Mouse (Mus musculus): ENCODE measurements around the gene Grm2.

The Grm2 gene

DNA sequence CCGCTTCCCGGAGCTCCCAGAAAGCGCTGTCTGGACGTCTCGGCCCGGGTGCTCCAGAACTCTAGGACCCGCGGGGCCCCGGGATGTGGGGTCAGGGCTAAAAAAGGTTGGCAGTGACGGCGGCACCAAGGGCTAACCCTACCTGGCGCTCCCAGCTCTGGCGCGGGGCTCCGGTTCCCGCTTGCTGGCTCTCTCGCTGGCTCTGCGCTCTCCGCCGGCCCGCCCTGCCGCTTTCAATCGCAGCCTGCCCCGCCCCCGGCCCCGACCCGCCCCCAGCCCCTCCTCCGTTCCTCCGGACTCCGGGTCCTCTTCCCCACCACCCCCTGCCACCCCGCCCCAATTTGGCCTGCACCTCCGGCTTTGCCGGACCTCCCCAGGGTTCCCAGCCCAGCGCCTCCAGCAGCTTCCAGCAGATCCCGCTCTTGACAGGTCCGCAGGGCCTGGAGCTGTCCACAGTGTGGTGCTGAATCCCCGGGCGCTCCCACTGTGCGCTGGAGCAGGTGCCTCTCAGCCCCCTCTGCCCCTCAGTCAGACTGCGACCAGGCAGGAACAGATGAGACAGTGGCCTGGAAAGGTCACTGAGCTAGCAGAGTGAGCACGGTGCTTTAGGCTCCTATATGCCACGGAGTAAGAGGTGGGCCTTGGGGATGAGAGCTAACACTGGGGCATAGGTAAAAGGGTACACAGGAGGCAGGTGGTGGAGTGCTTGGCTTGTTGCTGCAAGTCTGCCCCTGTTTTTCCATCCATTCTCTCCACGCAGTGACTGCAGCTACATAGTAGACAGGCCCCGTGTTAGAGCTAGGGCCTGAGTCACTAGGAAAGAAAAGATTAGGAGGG lies at the start of gene Grm2:
Grm2 (minus strand) TSS at position 199 of the 837 bp plus-strand sequence.
- peak; percentile 88 for DNase-seq (ENCODE audit: low read depth, low spot score)

DNA sequence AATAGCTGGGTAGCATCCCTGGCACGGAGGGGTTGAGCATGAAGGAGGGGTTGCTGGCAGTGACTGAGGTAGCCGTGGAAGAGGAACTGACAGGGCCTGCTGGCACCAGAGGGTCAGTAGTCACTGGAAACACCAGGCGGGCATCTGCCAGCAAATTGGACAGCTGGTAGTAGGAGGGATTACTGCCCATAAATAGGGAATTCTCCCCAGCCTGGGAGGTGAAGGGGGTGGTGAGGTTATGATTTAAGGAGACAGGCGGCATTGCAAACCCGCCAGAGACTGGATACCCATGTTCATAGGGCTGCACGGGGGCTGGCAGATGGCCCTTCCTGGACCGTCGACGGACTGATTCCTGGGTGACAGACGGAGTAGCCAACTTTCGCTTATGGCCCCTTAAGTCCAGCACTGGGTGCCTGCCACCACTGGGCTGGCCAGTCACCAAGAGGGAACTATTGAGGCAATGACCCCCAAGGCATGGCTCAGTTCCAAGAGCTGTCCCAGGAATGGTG lies 37.1 kb upstream of the Grm2 start:
- no peak for DNase-seq (ENCODE audit: low read depth, low spot score)

DNA sequence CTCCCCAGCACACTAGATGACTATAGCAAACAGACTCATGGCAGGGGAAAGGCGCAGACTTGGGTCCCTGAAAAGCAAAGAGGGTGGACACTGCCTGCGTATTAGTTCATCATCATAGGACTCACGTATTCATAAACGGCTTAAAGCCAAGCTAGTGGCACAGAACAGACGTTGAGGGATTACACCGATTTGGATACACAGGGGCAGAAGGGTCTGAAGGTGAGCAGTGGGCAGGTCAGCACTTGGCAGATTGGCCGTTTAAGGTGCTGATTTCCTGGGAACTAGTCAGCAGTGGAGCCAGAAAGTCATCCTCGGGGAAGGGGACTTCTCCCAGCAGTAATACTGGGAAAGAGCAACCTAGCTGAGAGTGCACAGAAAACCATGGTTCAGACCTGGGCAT lies 33.0 kb upstream of the Grm2 start:
- no peak for DNase-seq (ENCODE audit: low read depth, low spot score)

DNA sequence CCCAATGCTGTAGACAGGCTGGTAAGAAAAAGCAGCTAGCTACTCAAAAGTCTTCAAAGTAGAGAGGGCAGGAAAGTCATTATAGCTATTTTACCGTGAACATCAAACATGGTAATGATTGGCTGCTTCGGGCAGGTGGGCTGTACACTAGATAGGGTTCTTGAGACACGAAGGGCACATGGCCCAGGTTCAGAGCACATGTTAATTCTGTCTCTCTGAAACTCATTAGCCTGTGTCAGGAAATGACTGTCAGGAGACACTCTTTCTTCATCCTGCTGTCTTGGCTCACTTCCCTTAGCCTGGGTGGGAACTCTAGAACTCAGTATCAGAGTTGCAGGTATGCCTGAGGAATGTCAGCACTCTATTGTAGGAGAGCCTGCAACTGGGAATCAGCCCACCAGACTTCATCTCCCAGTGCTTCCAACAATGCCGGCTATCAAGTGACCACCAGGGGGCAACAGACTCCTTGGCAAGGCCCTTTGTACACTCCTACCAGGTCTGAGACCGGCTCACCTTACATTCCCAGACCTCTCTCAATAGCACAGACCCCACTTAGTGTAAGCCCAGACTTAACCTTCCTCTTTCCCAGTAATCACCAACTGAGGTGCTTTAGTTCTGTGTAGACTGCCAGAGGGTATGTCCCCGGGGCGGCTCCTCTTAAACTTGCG lies 31.2 kb upstream of the Grm2 start:
- DNase-seq (ENCODE audit: low read depth, low spot score): peak; percentile 89

DNA sequence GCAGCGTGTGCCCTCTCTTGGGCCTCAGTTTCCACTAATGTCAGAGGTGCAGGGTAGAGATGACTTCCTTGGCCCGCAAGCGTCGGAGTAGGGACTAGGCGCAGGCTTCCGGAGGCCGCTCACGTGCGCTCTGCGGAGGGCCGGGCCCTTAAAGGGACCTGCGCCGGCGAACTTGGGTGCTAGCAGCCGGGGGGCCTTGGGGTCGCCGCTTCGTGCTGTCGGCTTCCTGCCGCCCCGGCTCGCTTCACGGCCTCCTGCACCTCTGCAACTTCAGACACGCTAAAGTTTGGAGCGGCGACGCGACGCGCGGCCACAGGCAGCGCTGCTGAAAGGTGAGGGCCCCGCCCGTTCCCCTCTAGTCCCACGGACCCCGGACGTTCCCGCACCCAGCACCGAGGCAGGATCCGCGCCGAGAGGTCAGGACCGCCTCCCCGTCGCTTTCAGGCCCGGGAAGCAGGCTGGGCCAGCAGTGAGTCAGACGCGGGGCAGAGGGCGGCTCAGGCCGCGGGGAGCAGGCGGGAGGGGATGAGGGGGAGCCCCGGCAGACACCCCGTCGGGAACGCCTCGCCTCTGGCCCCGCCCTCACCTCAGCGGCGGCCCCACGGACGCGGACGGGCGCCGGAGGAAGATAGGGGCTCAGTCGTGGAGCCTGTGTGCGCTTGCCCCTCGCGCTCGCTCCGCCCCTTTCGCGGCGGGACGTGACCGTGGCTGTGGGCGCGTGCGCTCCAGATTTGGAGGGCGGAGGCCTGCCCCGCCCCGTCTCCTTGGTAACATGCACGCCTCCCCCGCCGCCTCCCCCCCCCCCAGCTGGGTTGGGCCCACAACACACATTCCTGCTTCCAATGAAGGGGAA lies 29.6 kb upstream of the Grm2 start, which contains the start of gene Tex264:
Tex264 (minus strand) TSS at position 679 of the 853 bp plus-strand sequence.
- DNase-seq (ENCODE audit: low read depth, low spot score): peak; percentile 82

- DNase-seq (ENCODE audit: low read depth, low spot score): no peak
Observed at GRCm38 (mm10) chr9:106684918-106685248, 29.0 kb upstream of the Grm2 start.

- DNase-seq (ENCODE audit: low read depth, low spot score): no peak
Observed at GRCm38 (mm10) chr9:106684093-106684872, 28.4 kb upstream of the Grm2 start.

DNA sequence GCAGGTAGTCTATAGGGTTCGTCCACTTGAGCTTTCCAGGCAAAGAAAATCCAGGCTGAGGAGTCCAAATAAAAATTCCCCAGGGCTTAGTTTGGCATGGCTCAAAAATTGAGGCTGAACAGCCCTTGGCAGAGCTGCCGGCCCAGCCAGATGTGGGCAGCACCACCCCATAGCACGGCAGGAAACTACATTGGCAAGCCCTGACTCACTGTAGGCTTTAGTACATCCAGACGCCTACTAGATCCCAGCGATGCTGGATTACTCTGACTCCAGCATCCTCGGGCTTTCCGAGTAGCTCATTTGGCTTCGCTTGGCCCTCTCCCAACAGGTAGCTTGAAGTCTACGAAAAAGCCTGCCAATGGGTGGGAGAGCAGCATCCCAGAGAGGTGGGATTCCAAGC lies 25.1 kb upstream of the Grm2 start:
- DNase-seq (ENCODE audit: low read depth, low spot score): no peak

DNA sequence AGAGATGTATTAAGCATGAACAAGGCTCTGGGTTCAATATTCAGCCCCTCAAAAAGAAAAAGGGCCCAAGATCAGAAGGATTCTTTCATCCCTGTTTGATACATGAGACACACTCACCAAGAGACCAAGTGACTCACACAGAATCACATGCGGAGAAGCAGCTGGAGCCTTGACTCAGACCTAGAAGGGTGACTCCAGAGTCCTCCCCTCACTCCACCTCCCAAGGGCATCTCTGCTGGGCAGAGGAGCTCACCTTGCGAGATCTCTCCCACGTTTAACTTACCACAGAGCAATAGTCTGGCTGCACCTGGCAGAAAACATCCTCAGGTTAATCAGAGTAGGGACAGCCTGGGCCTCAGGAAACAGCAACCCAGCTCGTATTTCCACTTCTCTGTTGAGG lies 22.4 kb upstream of the Grm2 start:
- DNase-seq (ENCODE audit: low read depth, low spot score): no peak

GRCm38 (mm10) chr9:106677702-106678101 lies 21.8 kb upstream of the Grm2 start:
- no peak for DNase-seq (ENCODE audit: low read depth, low spot score)

GRCm38 (mm10) chr9:106676571-106676970 lies 20.7 kb upstream of the Grm2 start:
- DNase-seq (ENCODE audit: low read depth, low spot score): no peak

GRCm38 (mm10) chr9:106675965-106676364 lies 20.1 kb upstream of the Grm2 start:
- DNase-seq (ENCODE audit: low read depth, low spot score): no peak

GRCm38 (mm10) chr9:106675480-106675879 lies 19.6 kb upstream of the Grm2 start:
- peak; percentile 87 for DNase-seq (ENCODE audit: low read depth, low spot score)

DNA sequence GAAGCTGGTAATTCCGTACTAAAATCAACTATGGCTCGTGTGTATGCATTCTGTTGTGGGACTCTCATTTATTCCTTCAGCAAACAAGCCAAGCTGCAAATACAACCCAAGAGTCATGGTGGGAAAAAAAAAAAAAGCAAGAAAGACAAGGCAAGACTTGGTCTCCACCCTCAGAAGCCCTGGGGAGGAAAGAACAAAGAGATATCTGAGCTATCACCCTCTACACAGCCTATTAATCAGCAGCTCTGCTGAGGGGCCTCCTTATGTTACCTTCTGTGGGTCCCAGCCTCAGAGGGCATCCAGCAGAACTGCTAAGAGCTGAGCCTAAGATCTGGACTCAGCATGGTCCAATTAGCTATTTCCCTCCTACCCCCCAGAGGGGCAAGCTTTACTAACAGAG lies 18.0 kb upstream of the Grm2 start:
- DNase-seq (ENCODE audit: low read depth, low spot score): no peak

DNA sequence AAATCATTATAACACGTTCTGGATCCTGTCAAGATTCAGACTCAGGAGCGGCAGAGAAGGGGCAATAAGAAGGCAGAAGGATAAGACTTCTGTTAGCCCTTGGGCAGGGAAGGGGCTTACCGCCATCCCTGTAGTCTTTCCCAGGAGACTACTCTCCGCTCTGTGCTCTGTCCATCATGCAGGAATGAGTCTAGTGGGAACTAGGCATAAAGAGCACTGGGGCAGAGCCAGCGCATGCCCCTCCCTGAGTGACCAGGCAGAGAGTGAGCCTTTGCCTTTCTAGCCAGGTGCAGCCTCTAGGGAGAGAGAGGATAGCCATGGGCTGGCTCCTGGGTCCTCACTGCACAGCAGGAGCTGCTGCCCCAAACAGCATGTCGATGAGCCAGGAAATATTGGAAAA lies 9.0 kb upstream of the Grm2 start:
- no peak for DNase-seq (ENCODE audit: low read depth, low spot score)

- DNase-seq (ENCODE audit: low read depth, low spot score): no peak
Observed at GRCm38 (mm10) chr9:106664433-106664832, 8.6 kb upstream of the Grm2 start.

DNA sequence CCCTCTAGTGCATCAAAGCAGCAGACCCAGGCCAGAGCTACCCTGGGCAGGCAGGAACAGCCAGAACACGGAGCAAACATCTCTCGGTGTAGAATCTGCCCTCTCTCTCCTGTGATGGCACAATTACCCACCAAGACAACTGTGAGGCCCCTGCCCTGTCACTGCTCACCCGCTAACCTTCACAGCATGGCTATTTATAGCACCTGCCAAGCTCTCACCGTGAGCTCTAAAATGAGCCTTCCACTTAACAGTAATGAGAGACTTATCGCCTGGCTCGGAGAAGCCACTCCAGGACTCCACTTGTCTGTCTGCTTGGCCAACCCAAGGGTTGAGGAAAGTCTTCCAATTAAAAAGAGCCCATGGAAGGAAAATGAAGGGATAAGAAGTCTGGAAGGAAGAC lies 7.3 kb upstream of the Grm2 start:
- no peak for DNase-seq (ENCODE audit: low read depth, low spot score)

- DNase-seq (ENCODE audit: low read depth, low spot score): no peak
Observed at GRCm38 (mm10) chr9:106659935-106660334, 4.1 kb upstream of the Grm2 start.

DNA sequence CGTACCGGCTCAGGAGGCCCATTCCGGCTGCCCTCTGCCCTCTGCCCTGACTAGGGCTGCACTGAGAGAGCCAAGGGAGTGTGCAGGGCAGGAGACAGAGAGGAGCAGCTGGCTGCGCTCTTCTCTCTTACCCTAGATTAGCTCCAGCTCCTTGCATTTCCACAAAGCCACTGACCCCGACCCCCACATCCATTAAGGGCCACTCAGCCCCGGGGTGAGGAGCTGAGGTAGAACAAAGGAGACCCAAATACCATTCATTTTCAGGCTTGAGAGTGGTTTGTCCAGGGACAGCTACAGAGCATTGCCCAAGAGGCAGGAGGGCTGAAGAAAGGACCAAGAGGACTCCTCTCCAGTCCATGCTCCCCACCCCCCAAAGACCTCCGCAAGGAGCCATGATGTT lies 3.6 kb upstream of the Grm2 start:
- DNase-seq (ENCODE audit: low read depth, low spot score): peak; percentile 41

GRCm38 (mm10) chr9:106657592-106657991 lies 1.7 kb upstream of the Grm2 start:
- no peak for DNase-seq (ENCODE audit: low read depth, low spot score)

- DNase-seq (ENCODE audit: low read depth, low spot score): no peak
Observed at GRCm38 (mm10) chr9:106656820-106657219, 938 bp upstream of the Grm2 start.

Data from mesoderm, embryonic 11.5 days (tissue).